Mouse (Mus musculus) neural tube, embryonic 11.5 days (tissue): ENCODE data around the gene Smpd2. TPM values are rescaled to one million over a fixed set of nuclear protein-coding genes. Genes with fewer than 3 reads are reported as not detected.
"Not testable (repeated sequence)": the region's sequence is repeated elsewhere in the genome, so short reads cannot be mapped to it uniquely, and the experiment has no call there.

Source experiments
- ATAC-seq: fragments of 200-750 bp; cut with Nextera tagmentation; 2 replicates; pipeline ENCODE4 v1.8.0; 2017; ENCODE audit warnings: moderate number of reproducible peaks, mild to moderate bottlenecking, moderate TSS enrichment, moderate library complexity; ENCODE audit not compliant: insufficient read depth, low FRiP score, low TSS enrichment
- DNase-seq: peaks from one replicate; pipeline ENCODE4 v3.0.0-alpha.2; 2015; ENCODE audit warnings: low spot score
- H3K27ac ChIP-seq: fragments of 300-500 bp; sonication (generic); 2 replicates; pipeline ENCODE4 v1.5.1; 2014; ENCODE audit warnings: low read depth, mild to moderate bottlenecking, low read length
- H3K27me3 ChIP-seq: fragments of 300-500 bp; sonication (generic); 2 replicates; pipeline ENCODE4 v1.6.1; 2014; ENCODE audit warnings: mild to moderate bottlenecking, low read length, mixed read lengths; ENCODE audit not compliant: control insufficient read depth, insufficient read depth
- H3K36me3 ChIP-seq: fragments of 300-500 bp; sonication (generic); 2 replicates; pipeline ENCODE4 v1.6.1; 2014; ENCODE audit warnings: mild to moderate bottlenecking, low read length, moderate library complexity, mixed read lengths; ENCODE audit not compliant: control insufficient read depth, insufficient read depth
- H3K4me1 ChIP-seq: fragments of 300-500 bp; sonication (generic); 2 replicates; pipeline ENCODE4 v1.6.1; 2014; ENCODE audit warnings: low read length, mixed read lengths; ENCODE audit not compliant: control insufficient read depth, insufficient read depth
- H3K4me2 ChIP-seq: fragments of 300-500 bp; sonication (generic); 2 replicates; pipeline ENCODE4 v1.6.1; 2014; ENCODE audit warnings: low read depth, mild to moderate bottlenecking, moderate library complexity
- H3K4me3 ChIP-seq: fragments of 300-500 bp; sonication (generic); 2 replicates; pipeline ENCODE4 v1.5.1; 2014; ENCODE audit warnings: low read depth, low read length
- H3K9ac ChIP-seq: fragments of 300-500 bp; sonication (generic); 2 replicates; pipeline ENCODE4 v1.6.1; 2014; ENCODE audit warnings: mild to moderate bottlenecking, low read length
- H3K9me3 ChIP-seq: fragments of 300-500 bp; sonication (generic); 2 replicates; pipeline ENCODE4 v1.6.1; 2016; ENCODE audit warnings: low read length; ENCODE audit not compliant: control insufficient read depth
- WGBS: fragments of 180-500 bp; shearing (Covaris S2); extraction: QIAGEN DNeasy Blood & Tissue Kit; methylation state at CpG from one replicate; pipeline ENCODE4 v1.1.7; 2014; 5-methylcytosine and 5-hydroxymethylcytosine counted together
- polyA plus RNA-seq: library from polyadenylated mRNA; unstranded; fragments of >200 nt; fragmentation: Nextera tagmentation; extraction: Ambion mirVana; gene quantifications from 2 replicates; pipeline ENCODE4 v1.2.1, GENCODE M21; 2014

The Smpd2 gene
- polyA plus RNA-seq, 1 experiment from 2014 or later, result 47.3 TPM

DNA sequence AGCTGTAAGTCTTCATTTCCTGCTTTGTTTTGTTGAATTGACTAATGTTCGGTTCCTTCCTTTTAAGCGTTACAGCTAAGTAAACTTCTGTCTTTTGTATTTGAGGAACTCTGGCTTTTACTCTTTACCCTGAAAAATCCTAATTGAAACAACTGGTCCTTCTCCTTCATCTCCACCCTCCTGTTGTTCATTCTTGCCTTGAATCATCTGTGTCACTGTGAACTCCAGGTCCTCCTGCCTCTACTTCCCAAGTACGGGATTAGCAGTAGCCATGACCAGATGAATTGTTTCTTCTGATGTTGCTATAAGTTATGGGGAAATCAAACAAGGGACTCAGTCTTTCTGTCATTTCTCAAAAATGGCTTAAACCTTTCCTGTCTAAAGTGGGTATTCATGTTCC is 33.2 kb upstream of the Smpd2 start:
- DNase-seq, result no peak
- peaks cover 13% of the 10 kb centered on the region for H3K4me1 ChIP-seq
- WGBS, result 81% methylated on average over 3 of the region's 3 CpGs
- H3K9ac ChIP-seq, result no peak overlapping the region
- H3K27me3 ChIP-seq, result no peaks in the 10 kb centered on the region
- no peaks in the 10 kb centered on the region for H3K9me3 ChIP-seq
- no peak overlapping the region for H3K27ac ChIP-seq
- H3K4me3 ChIP-seq, result no peak overlapping the region
- H3K4me2 ChIP-seq, result no peak overlapping the region
- ATAC-seq, result no peak
- no peaks in the 10 kb centered on the region for H3K36me3 ChIP-seq

GRCm38 (mm10) chr10:41520410-41520673 is 30.2 kb upstream of the Smpd2 start:
- WGBS, result 7% methylated on average over 5 of the region's 5 CpGs
- Histone ChIP-seq H3K4me2 (peak overlapping the region; percentile 53), H3K9me3 (no peaks in the 10 kb centered on the region), H3K27ac (no peak overlapping the region), H3K27me3 (no peaks in the 10 kb centered on the region), H3K36me3 (no peaks in the 10 kb centered on the region), H3K9ac (peak overlapping the region; percentile 97), H3K4me1 (peaks cover 13% of the 10 kb centered on the region), H3K4me3 (peak overlapping the region; percentile 89)
- DNase-seq (no peak), ATAC-seq (no peak)

DNA sequence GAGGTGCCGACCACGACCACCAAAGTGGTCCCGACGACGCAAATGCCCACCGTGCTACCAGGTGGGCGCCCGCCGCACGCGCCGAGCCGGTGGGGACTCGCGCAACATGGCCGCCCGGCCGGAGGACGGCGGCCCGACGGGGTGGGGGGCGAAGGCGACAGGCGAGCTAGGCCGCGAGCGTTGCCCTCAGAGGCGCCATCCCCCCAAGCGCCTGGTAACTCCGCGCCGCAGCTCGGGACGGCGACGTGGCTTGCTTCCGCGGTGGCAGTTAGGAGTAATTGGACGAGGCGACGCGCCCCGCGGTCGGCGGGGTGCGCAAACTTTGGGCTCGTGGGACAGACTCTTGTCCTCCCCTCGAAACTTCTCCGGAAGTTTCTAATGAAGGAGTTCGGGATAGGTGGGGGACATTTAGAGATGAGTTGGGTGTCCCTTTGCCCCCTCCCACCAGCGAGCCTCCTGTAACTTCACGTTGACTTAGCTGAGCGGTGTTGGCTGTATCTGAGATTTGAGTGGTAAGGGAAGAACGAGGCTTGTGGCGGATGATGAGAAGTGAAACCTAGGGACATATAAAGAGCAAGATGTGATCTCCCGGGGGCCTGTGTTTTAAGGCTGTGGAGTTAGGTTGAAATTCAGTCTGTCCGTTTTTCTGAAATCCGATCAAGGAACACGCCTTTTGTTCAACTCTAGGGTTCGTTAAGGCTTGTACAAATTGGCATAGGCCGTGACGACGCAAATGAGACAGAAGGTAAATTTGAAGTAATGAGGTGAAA is 29.7 kb upstream of the Smpd2 start:
- no peaks in the 10 kb centered on the region for H3K36me3 ChIP-seq
- no peaks in the 10 kb centered on the region for H3K9me3 ChIP-seq
- peak overlapping the region; percentile 97 for H3K9ac ChIP-seq
- peak overlapping the region; percentile 89 for H3K27ac ChIP-seq
- H3K27me3 ChIP-seq, result no peaks in the 10 kb centered on the region
- peak overlapping the region; percentile 53 for H3K4me2 ChIP-seq
- ATAC-seq (no peak; the same call in none of the 2 replicates), DNase-seq (peak; percentile 77)
- WGBS, result under 1% methylated on average over 65 of the region's 65 CpGs
- H3K4me1 ChIP-seq, result peaks cover 13% of the 10 kb centered on the region
- peak overlapping the region; percentile 89 for H3K4me3 ChIP-seq

DNA sequence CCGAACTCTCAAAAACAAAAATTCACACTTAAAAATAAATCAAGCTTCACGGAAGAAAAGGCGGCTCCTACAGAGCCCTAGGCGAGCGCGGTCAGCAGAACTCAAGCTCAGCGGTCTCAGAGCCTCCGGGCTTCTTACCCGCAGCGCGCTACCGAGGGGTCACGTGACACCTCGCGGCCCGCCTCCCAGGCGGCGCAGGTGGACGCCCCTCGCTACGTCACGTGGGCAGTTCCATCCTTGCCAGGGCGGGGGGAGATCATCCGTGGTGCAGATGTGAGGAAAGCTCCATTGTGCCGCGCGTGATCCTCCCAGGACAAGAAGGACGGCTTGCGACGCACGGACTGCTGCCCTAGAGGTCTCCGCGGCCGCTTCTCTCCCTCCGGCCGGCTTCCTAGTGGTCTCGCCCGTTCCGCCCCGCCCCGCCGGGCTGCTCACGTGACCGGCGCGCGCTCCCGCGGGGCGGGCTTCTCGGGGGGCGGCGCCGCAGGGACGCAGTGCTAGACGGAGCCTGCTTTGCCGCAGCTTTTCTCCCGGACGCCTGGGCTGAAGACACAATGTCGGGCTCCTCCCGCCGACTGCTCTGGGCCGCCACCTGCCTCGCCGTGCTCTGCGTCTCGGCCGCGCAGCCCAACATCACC is 28.9 kb upstream of the Smpd2 start, which contains the start of gene Cd164:
TSS of gene Cd164 (plus strand) at position 434 of the 638 bp plus-strand sequence.
- peak within 1 kb of the TSS; percentile 89 for H3K27ac ChIP-seq
- WGBS, result under 1% methylated on average over 62 of the region's 69 CpGs
- H3K9me3 ChIP-seq, result no peaks in the 10 kb centered on the region
- peak within 1 kb of the TSS; percentile 53 for H3K4me2 ChIP-seq
- ATAC-seq, result peak; percentile 93
- no peaks in the 10 kb centered on the region for H3K27me3 ChIP-seq
- peak; percentile 95 for DNase-seq
- no peaks in the 10 kb centered on the region for H3K36me3 ChIP-seq
- H3K9ac ChIP-seq, result peak within 1 kb of the TSS; percentile 97
- peak within 1 kb of the TSS; percentile 89 for H3K4me3 ChIP-seq
- H3K4me1 ChIP-seq, result peaks cover 13% of the 10 kb centered on the region

- under 1% methylated on average over 23 of the region's 23 CpGs for WGBS
- H3K9ac ChIP-seq, result peak overlapping the region; percentile 37
- peak overlapping the region; percentile 89 for H3K4me3 ChIP-seq
- ATAC-seq, result peak; percentile 58
- peak overlapping the region; percentile 53 for H3K4me2 ChIP-seq
- H3K27ac ChIP-seq, result peak overlapping the region; percentile 89
- no peak for DNase-seq
- no peaks in the 10 kb centered on the region for H3K9me3 ChIP-seq
- peaks cover 13% of the 10 kb centered on the region for H3K4me1 ChIP-seq
- no peaks in the 10 kb centered on the region for H3K27me3 ChIP-seq
- no peaks in the 10 kb centered on the region for H3K36me3 ChIP-seq
These were observed 28.4 kb upstream of the Smpd2 start for GRCm38 (mm10) chr10:41518508-41518980.

DNA sequence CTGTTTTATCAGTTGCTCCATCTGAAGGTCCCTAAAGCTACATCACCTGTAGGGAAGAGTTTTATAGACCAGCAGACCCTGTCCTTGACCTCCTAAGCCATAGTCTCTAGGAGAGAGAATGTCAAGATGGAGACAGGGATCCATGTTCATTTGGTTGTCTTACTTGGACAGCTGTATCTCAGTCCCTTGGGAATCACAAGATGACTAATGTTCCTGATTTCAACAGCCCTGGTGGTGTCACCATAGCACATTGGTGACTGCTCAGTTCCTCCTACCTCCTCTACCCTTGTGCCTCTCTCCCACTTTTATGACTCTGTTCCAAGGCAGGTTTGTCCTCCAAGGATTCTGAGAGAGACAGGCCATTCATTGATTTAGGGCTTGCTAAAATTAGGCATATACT is 24.8 kb upstream of the Smpd2 start:
- no peak overlapping the region for H3K4me3 ChIP-seq
- H3K9ac ChIP-seq, result no peak overlapping the region
- no peak overlapping the region for H3K27ac ChIP-seq
- no peak overlapping the region for H3K4me2 ChIP-seq
- ATAC-seq (no peak), DNase-seq (no peak)
- H3K9me3 ChIP-seq, result no peaks in the 10 kb centered on the region
- H3K36me3 ChIP-seq, result no peaks in the 10 kb centered on the region
- no peaks in the 10 kb centered on the region for H3K4me1 ChIP-seq
- no peaks in the 10 kb centered on the region for H3K27me3 ChIP-seq

DNA sequence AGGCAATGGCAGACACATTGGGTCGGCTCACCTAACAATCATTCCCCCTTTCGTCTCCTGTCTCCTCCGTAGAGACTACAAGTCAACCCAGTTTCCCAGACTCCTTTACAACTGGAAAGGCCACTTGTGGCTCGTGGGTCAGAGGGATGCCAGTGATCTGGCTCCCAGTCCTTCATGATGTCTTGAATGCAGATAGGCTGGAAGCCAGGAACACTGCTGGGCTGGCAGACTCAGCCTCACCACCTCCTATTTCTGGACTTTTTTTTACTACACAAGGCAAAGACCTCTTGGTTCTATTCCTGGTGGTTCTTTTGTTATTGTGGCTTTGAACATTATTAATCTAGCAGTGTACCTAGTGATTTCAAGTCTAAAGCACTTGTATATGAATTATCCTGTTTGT is 24.1 kb upstream of the Smpd2 start:
- 79% methylated on average over 4 of the region's 4 CpGs for WGBS
- no peak for ATAC-seq
- no peaks in the 10 kb centered on the region for H3K4me1 ChIP-seq
- no peak overlapping the region for H3K4me2 ChIP-seq
- H3K9ac ChIP-seq, result no peak overlapping the region
- H3K9me3 ChIP-seq, result no peaks in the 10 kb centered on the region
- no peak overlapping the region for H3K27ac ChIP-seq
- DNase-seq, result no peak
- no peak overlapping the region for H3K4me3 ChIP-seq
- H3K36me3 ChIP-seq, result no peaks in the 10 kb centered on the region
- no peaks in the 10 kb centered on the region for H3K27me3 ChIP-seq

DNA sequence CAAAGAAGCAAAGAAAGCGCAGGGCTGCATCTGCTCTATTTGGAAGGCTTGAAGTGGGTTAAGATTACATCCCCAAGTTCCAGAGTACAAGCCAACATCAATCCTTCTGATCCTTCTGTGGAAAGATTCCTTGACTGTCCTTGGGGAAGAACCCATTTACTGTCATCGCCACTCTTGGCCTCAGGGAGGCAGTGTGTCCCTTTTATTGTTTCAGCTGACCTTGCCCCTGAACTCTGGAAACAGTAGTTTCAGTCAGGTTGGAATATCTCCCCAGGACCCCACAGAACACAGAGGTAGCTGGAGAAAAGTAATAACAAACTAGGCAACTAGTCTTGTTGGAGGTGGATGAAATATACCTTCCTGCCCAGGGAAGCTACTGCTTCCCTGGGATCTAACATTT is 19.0 kb upstream of the Smpd2 start:
- Histone ChIP-seq H3K9me3 (no peaks in the 10 kb centered on the region), H3K27me3 (no peaks in the 10 kb centered on the region), H3K4me3 (no peak overlapping the region), H3K4me1 (no peaks in the 10 kb centered on the region), H3K4me2 (no peak overlapping the region), H3K27ac (no peak overlapping the region), H3K36me3 (no peaks in the 10 kb centered on the region), H3K9ac (no peak overlapping the region)
- 42% methylated on average over 2 of the region's 2 CpGs for WGBS
- DNase-seq, result no peak
- ATAC-seq, result no peak

DNA sequence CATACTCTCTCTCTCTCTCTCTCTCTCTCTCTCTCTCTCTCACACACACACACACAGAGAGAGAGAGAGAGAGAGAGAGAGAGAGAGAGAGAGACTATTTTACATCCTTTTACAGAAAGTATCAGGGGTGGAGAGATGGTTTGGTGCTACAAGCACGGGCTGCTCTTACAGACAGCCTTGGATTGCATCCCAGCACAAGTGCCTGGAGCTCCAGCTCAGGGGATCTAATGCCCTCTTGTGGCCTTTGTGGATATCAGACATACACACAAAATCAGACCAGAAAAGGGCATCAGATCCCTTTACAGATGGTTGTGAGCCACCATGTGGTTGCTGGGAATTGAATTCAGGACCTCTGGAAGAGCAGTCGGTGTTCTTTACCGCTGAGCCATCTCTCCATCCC is 15.3 kb upstream of the Smpd2 start:
- not testable (repeated sequence) for H3K9me3 ChIP-seq, H3K36me3 ChIP-seq, ATAC-seq, H3K27me3 ChIP-seq, H3K9ac ChIP-seq, H3K27ac ChIP-seq, H3K4me1 ChIP-seq, H3K4me3 ChIP-seq, H3K4me2 ChIP-seq
- 5% methylated on average over 3 of the region's 3 CpGs for WGBS
- peak; percentile 66 for DNase-seq
